Mouse (Mus musculus) limb, embryonic 14.5 days (tissue): Measurements from ENCODE around the gene Fstl1. TPM values are rescaled to one million over a fixed set of nuclear protein-coding genes. Genes with fewer than 3 reads are reported as not detected.

ENCODE experiments used
- ATAC-seq: fragments of 200-750 bp; cut with Nextera tagmentation; 2 replicates; pipeline ENCODE4 v1.8.0; 2017; ENCODE audit warnings: low read depth, moderate number of reproducible peaks, moderate TSS enrichment; ENCODE audit not compliant: low FRiP score
- DNase-seq: peaks from one replicate; pipeline ENCODE4 v3.0.0-alpha.2; 2015; ENCODE audit warnings: low spot score
- H3K27ac ChIP-seq: fragments of 300-500 bp; sonication (generic); replicated peaks from 2 replicates; pipeline ENCODE4 v1.5.1; 2014; ENCODE audit warnings: low read depth, mild to moderate bottlenecking, low read length, moderate library complexity, mixed read lengths
- H3K27me3 ChIP-seq: fragments of 300-500 bp; sonication (generic); 2 replicates; pipeline ENCODE4 v1.6.1; 2014; ENCODE audit warnings: low read length, mixed read lengths; ENCODE audit not compliant: control insufficient read depth, insufficient read depth
- H3K36me3 ChIP-seq: fragments of 300-500 bp; sonication (generic); 2 replicates; pipeline ENCODE4 v1.6.1; 2014; ENCODE audit warnings: mild to moderate bottlenecking, low read length, moderate library complexity, mixed read lengths; ENCODE audit not compliant: control insufficient read depth, insufficient read depth
- H3K4me1 ChIP-seq: fragments of 300-500 bp; sonication (generic); 2 replicates; pipeline ENCODE4 v1.6.1; 2014; ENCODE audit warnings: antibody characterized with exemption, low read length, mixed read lengths; ENCODE audit not compliant: control insufficient read depth, insufficient read depth
- H3K4me2 ChIP-seq: fragments of 300-500 bp; sonication (generic); replicated peaks from 2 replicates; pipeline ENCODE4 v1.6.1; 2014; ENCODE audit warnings: low read depth, mild to moderate bottlenecking, low read length, moderate library complexity; ENCODE audit not compliant: severe bottlenecking
- H3K4me3 ChIP-seq: fragments of 300-500 bp; sonication (generic); replicated peaks from 2 replicates; pipeline ENCODE4 v1.5.1; 2014; ENCODE audit warnings: low read length
- H3K9ac ChIP-seq: fragments of 300-500 bp; sonication (generic); 2 replicates; pipeline ENCODE4 v1.6.1; 2014; ENCODE audit warnings: mild to moderate bottlenecking, low read depth, low read length, moderate library complexity; ENCODE audit not compliant: severe bottlenecking
- H3K9me3 ChIP-seq: fragments of 300-500 bp; sonication (generic); 2 replicates; pipeline ENCODE4 v1.6.1; 2016; ENCODE audit warnings: low read length; ENCODE audit not compliant: control insufficient read depth
- POLR2A ChIP-seq: fragments of 200-500 bp; IDR thresholded peaks from 2 replicates; pipeline ENCODE4 v1.8.0; 2012; ENCODE audit warnings: inconsistent platforms, mild to moderate bottlenecking, moderate library complexity, borderline replicate concordance; ENCODE audit not compliant: insufficient read depth, insufficient read length; ENCODE audit errors: extremely low read depth
- WGBS: fragments of 180-500 bp; shearing (Covaris S2); extraction: QIAGEN DNeasy Blood & Tissue Kit; methylation state at CpG from one replicate; pipeline ENCODE4 v1.1.7; 2014; 5-methylcytosine and 5-hydroxymethylcytosine counted together
- polyA plus RNA-seq, 2 experiments: library from polyadenylated mRNA; depleted of rRNA in 1 of 2; stranded (reverse) in 1 of 2; unstranded in 1 of 2; fragments of >200 nt; fragmentation: Nextera tagmentation in 1 of 2; extraction: Ambion mirVana in 1 of 2; gene quantifications; 2 replicates each; pipeline versions ENCODE4 v1.2.1 to v1.2.3; 2012 to 2014

Gene Fstl1
- polyA plus RNA-seq, 2 experiments = 520 to 865 TPM

DNA sequence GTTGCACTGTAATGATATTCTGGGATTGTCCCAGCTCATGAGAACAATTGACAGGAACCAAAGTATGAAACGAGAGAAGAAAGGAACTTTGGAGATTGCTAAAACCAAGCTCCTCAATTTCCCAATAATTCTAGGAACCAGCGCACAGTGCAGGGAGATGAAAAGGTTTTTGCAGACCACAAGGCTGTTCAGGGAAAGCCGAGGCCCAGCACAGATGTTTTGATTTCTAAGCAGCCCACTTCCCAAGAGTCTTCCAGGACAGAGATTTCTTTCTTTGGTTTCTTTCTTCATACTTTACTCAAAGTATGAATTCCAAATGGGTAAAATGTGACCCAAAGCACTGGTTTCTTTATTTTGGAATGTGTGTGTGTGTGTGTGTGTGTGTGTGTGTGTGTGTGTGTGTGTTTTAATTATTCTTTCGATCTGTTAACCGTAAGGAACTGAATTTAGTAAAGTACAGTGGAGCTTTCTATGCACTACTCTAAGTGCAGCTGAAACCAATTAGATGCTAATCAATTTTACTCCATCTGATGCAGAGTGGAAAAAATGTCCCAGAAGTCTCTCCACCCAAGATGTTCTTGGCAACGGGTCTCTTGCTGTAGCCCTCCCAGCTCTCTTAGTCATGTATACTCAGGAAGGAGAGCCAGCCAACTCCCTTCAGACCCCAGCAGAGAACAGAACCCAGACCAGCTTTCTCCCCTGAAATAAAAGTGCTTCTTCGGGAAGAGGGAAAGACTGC lies 44.5 kb upstream of the Fstl1 start:
- H3K9ac ChIP-seq = no peak overlapping the region
- no peak overlapping the region for H3K4me3 ChIP-seq
- no peaks in the 10 kb centered on the region for H3K27me3 ChIP-seq
- H3K36me3 ChIP-seq = no peaks in the 10 kb centered on the region
- H3K27ac ChIP-seq = peak overlapping the region; percentile 91
- no peak for TF ChIP-seq POLR2A
- H3K9me3 ChIP-seq = no peaks in the 10 kb centered on the region
- H3K4me2 ChIP-seq = peak overlapping the region; percentile 13; the same call in 1 of the 2 replicates
- peaks cover 49% of the 10 kb centered on the region for H3K4me1 ChIP-seq
- ATAC-seq (peak; percentile 90), DNase-seq (peak; percentile 95)
- WGBS = 19% methylated on average over 7 of the region's 7 CpGs

DNA sequence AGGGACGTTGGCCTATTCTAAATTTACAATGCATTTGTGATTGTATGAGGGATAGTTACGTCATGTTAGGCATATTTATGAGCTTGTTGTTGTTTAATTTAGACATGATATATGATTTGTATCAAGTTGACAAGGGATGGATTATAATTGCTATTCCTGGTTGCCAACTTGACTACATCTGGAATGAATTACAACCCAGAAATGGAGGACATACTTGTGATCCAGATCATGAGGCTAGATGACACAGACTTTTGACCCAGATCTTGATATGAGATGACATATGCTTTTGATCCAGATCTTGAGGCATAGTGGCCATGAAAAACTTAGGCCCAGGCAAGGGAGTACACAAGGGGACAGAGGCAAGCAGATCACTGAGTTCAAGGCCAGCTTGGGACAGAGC lies 36.6 kb upstream of the Fstl1 start:
- Histone ChIP-seq H3K27me3 (no peaks in the 10 kb centered on the region), H3K9ac (no peak overlapping the region), H3K36me3 (no peaks in the 10 kb centered on the region), H3K27ac (no peak overlapping the region), H3K4me3 (no peak overlapping the region), H3K4me2 (no peak overlapping the region), H3K4me1 (no peaks in the 10 kb centered on the region), H3K9me3 (no peaks in the 10 kb centered on the region)
- no peak for TF ChIP-seq POLR2A
- DNase-seq (no peak), ATAC-seq (no peak)
- 73% methylated on average over 2 of the region's 2 CpGs for WGBS

DNA sequence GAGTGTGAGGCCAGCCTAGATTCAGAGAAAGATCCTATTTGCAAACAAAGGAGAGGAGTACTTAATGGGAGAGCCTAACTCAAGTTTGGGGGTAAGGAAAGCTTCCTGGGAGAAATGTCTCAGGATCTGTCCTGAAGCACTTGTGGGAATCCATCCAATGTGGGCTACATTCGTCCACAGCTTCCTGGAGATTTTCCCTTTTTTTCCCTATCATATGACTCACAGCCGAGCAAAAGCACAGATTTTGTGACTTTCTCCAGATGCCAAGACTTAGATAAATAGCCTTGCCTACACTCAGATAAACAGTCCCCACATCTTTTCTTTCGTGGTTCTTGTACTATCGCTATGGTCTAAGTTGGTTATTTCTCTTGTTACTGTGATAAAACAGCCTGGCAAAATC lies 34.4 kb upstream of the Fstl1 start:
- TF ChIP-seq POLR2A = no peak
- DNase-seq = no peak
- Histone ChIP-seq H3K9ac (no peak overlapping the region), H3K4me2 (no peak overlapping the region), H3K4me3 (no peak overlapping the region), H3K27ac (no peak overlapping the region), H3K36me3 (no peaks in the 10 kb centered on the region), H3K27me3 (no peaks in the 10 kb centered on the region), H3K4me1 (no peaks in the 10 kb centered on the region), H3K9me3 (no peaks in the 10 kb centered on the region)
- ATAC-seq = no peak
- WGBS = 69% methylated on average over 4 of the region's 4 CpGs

DNA sequence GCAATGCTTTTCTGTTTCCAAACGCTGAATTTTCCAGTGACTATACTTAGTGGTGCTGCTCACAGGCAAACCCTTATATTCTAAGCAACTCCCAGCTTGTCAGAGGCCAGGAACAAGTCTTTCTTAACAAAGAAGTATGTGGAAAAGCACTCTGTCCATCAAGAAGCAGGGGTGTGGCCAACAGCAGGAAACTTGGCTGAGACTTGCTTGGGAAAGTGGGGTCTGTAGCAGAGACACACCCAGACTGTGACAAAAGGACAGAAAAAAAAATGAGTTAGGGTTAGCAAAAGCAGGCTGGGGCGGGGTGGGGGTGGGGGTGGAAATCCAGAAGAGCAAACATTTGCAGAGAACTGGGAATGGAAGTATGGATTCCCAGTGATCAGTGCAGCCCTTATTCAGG lies 23.8 kb upstream of the Fstl1 start:
- H3K9me3 ChIP-seq = no peaks in the 10 kb centered on the region
- TF ChIP-seq POLR2A = no peak
- DNase-seq (peak; percentile 62), ATAC-seq (no peak)
- peak overlapping the region; percentile 22; the same call in 1 of the 2 replicates for H3K27ac ChIP-seq
- H3K36me3 ChIP-seq = no peaks in the 10 kb centered on the region
- 33% methylated on average over 2 of the region's 2 CpGs for WGBS
- no peak overlapping the region for H3K4me3 ChIP-seq
- H3K27me3 ChIP-seq = no peaks in the 10 kb centered on the region
- H3K9ac ChIP-seq = no peak overlapping the region
- peaks cover 4% of the 10 kb centered on the region; the same call in 1 of the 2 replicates for H3K4me1 ChIP-seq
- H3K4me2 ChIP-seq = no peak overlapping the region

DNA sequence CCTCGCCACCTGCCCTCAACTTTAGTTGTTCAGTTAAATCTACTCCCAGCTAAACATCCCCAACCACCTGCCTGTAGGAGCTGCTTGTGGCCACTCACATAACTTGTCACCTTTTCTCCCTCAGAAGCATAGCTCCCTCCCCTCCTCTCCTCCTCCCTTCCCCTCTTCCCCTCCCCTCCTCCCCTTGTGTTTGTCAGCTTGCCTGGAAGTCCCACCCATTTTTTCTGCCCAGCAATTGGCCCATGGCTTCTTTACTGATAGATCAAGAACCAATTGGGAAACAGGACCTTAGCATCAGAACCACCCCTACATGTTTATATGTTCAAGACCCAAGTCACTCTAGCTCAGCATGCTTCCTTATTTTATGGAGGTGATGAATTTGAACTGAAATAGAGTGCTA lies 22.9 kb upstream of the Fstl1 start:
- peaks cover 4% of the 10 kb centered on the region; the same call in 1 of the 2 replicates for H3K4me1 ChIP-seq
- WGBS = 83% methylated on average over 1 of the region's 1 CpGs
- no peaks in the 10 kb centered on the region for H3K9me3 ChIP-seq
- no peak for TF ChIP-seq POLR2A
- H3K9ac ChIP-seq = no peak overlapping the region
- no peak overlapping the region for H3K4me3 ChIP-seq
- no peak overlapping the region for H3K4me2 ChIP-seq
- DNase-seq = no peak
- no peaks in the 10 kb centered on the region for H3K27me3 ChIP-seq
- ATAC-seq = no peak
- H3K36me3 ChIP-seq = no peaks in the 10 kb centered on the region
- 0 out of 2 replicates have a peak overlapping the region, but pooled peaks have one; percentile 13 for H3K27ac ChIP-seq

DNA sequence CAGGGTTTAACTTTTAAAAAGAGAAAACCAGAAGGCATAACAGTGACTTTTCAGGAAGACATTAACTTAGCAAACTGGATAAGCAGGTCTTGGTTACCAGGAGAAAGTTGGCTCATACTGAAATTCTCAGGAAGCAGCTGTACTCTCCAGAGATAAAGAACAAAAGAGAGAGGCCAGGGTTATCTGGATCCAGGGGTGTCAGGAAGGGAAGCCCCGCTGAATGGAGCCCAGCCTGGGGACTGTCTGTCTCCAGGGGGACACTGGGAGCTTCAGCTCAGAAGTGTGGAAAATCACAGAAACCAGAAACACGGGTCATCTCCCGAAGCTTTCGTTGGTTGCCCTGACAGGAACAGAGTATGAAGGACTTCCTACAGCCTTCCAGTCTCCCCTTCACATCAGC lies 22.2 kb upstream of the Fstl1 start:
- H3K9me3 ChIP-seq = no peaks in the 10 kb centered on the region
- no peak overlapping the region for H3K4me3 ChIP-seq
- no peak overlapping the region for H3K4me2 ChIP-seq
- TF ChIP-seq POLR2A = no peak
- no peak for ATAC-seq
- H3K27ac ChIP-seq = 0 out of 2 replicates have a peak overlapping the region, but pooled peaks have one; percentile 13
- H3K4me1 ChIP-seq = peaks cover 4% of the 10 kb centered on the region; the same call in 1 of the 2 replicates
- no peaks in the 10 kb centered on the region for H3K36me3 ChIP-seq
- H3K27me3 ChIP-seq = no peaks in the 10 kb centered on the region
- no peak overlapping the region for H3K9ac ChIP-seq
- DNase-seq = no peak
- WGBS = 59% methylated on average over 4 of the region's 4 CpGs
